Mouse (Mus musculus) cortical plate, adult 2 months (tissue): ENCODE measurements at regions not wholly inside any gene's neighbourhood (a gene's known extent, or its start where the extent isn't known, plus 50 kb on each side); places are given as distances from the start of the nearest gene placed in this dataset.

ENCODE experiments used
- CTCF ChIP-seq: fragments of 200-500 bp; IDR thresholded peaks from 2 replicates; pipeline ENCODE4 v1.5.1; 2011; ENCODE audit warnings: mild to moderate bottlenecking, control low read depth, low read length; ENCODE audit not compliant: insufficient read depth; ENCODE audit errors: extremely low read depth
- POLR2A ChIP-seq: fragments of 200-500 bp; IDR thresholded peaks from 2 replicates; pipeline ENCODE4 v1.6.1; 2011; ENCODE audit warnings: mild to moderate bottlenecking, low read length, control low read depth; ENCODE audit not compliant: insufficient read depth; ENCODE audit errors: extremely low read depth

DNA sequence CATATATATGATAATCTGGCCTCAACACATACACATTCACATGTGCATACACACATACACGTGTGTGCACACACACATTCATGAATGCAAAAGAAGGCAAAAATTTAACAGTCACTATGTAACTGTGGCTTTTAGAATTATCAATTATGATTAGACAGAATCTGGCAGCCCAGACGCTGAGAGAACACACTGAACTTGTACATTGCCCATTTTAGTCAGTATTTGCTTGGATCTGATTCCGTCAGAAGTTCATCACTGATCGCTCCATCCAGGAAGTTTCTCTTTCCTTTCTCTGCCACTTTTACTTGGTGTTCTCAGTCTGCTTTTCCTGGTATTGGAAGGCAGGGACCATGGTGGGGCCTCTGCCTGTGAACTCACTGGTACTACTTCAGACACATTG is 719.5 kb downstream of the Cypt12 start:
- no peak for TF ChIP-seq CTCF
- no peak for TF ChIP-seq POLR2A
